Mouse (Mus musculus) left cerebral cortex, adult 8-10 months (tissue): ENCODE results near the gene Gbp7. TPM values are rescaled to one million over a fixed set of nuclear protein-coding genes. Genes with fewer than 3 reads are reported as not detected.
"Not testable (repeated sequence)": the region's sequence is repeated elsewhere in the genome, so short reads cannot be mapped to it uniquely, and the experiment has no call there.

Experiments used
- DNase-seq, 2 experiments: peaks; one replicate each; pipeline ENCODE4 v3.0.0; 2022; ENCODE audit warnings: low spot score in 2 of 2
- total RNA-seq, 4 experiments: library from RNA; stranded (reverse); gene quantifications; 2 replicates each; pipeline ENCODE4 v1.2.4; 2022

Gbp7 gene
- total RNA-seq, 4 experiments from 2014 or later = 2.9 to 3.4 (median 3.3) TPM

GRCm38 (mm10) chr3:142560296-142560948 is 30.3 kb downstream of the Gbp7 start:
- DNase-seq = peak; percentile 46 to 68

DNA sequence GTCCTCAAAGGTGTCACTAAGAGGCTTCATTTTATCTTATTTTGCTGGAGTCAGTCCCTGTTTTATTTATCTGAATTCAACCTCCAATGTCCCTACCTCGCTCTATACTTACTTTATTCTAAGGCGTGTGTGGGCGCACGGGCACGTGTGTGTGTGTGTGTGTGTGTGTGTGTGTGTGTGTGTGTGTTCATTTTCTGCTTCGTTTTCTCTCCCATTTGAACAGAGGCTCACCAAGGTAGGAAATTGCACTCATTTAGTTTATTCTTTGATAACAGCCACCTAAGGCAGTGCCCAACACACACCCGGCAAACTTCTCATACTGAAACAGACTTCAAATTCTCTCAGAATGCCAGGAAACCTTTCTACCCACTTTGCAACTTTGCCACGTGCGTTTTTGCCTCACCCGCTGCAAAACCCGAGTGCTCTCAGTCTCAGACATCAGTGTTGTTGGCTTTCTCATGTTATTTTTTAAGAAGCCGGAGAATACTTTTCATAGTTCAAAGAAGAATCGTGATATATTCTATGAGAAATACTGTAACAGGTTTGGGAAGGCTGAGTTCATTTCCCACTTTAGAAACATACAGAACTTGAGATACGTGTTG is 31.0 kb downstream of the Gbp7 start:
- DNase-seq = no peak

DNA sequence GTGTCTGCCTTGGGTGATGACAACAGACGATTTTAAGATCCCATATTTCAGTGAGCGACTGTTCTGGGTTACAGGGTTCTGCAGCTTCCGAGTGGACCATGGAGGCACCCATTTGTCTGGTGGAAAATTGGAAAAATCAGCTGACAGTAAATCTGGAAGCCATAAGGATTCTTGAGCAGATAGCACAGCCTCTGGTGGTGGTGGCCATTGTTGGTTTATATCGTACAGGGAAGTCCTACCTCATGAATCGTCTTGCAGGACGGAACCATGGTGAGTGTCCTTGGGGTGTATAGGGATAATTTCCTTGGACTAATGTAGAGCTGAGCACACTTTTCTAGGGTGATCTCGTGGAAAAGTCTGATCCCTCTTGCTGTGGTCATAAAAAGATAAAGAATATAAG is 31.5 kb downstream of the Gbp7 start:
- DNase-seq = no peak

GRCm38 (mm10) chr3:142567490-142567889 is 37.3 kb downstream of the Gbp7 start:
- DNase-seq = not testable (repeated sequence)

DNA sequence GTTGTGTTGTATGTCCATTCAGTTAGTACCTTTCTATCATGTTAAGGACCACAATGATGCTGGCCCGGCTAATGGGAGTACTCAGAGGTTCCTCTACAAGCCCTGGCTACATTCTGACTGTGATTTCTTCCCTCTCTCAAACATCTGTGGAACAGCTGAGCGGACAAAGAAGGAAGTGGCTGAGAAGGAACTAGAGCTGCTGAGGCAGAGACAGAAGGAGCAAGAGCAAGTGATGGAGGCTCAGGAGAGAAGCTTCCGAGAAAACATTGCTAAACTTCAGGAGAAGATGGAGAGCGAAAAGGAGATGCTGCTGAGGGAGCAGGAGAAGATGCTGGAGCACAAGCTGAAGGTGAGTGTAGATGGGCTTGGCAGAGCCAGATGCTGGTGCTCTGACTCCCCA is 40.6 kb downstream of the Gbp7 start:
- no peak for DNase-seq

DNA sequence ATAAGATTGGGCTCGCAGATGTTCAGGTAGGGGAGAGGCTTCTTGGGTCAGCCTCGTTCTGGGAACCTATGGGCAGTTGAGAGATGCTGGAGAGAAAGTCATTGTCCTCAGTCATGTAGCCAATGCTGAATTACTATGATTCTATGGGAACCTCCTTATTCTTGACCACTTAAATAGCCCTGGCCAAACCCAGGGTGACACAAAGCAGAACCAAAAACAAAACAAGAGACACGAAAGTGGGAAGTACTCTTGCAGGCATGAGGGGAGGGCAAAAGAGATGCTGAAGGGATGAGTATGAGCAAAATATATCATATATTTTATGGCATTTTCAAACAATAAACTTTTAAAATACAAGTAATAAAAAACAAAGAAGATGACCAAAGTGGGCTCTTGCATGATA is 47.0 kb downstream of the Gbp7 start:
- no peak for DNase-seq

- DNase-seq = no peak
Observed at GRCm38 (mm10) chr3:142578342-142578741, 48.2 kb downstream of the Gbp7 start.

DNA sequence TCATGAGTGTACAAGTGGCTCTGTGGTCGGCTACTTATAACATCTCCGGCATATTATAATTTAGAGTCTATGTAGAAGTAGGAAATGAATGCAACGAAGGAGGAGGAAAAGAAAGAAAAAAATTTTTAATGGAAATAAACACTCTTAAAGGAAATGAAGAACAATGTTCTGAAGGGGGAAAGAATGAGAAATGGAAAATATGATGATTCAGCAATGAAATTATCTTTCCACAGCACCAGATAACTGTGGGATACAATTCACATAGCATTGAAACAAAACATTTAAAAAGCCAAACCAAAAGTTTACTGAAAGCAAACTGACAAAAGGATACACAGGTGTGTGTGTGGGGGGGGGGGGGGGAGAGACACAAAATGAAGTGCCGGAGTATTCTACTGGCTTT is 52.9 kb downstream of the Gbp7 start:
- no peak for DNase-seq

- no peak for DNase-seq
Observed at GRCm38 (mm10) chr3:142587386-142587785, 57.2 kb downstream of the Gbp7 start.

DNA sequence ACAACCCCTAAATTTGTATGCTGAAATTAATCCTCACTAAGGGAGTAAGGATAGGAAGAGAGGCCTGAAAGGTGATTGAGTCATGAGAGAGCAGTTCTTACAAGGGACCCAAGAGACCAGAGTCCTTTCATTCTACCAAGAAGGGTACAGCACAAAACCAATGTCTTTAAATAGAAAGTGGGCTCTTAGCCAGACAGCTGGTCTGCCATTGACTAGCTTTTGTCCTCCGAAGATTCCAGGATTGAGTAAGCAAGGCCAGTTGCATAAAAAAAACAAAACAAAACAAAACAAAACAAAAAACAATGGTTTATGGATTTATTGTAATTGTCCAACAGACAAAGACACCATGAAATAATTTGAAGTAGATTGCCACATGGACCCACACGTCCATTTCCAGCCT is 58.7 kb downstream of the Gbp7 start:
- DNase-seq = no peak

DNA sequence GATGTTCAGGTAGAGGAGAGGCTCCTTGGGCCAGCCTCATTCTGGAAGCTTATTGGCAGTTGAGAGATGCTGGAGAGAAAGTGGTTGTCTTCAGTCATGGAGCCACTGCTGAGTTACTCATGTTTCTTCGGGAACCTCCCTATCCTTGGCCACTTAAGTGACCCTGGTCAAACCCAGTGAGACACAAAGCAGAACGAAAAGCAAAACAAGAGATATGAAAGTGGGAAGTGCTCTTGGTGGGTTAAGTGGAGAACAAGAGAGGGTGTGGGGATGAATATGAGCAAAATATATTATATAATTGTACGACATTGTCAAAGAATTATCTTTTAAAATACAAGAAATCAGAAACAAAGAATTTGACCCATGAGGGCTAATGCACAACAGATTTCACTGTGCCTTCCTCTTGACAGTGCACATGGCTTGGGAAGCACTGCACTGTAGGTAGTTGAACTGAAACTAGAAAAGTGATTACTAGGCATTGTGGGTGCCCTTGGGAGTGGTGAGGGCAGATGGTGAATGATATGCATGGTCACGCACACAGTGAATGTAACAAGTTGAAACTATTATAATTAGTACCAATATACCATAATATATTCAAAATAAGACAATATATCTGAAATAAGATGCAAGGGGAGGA is 60.4 kb downstream of the Gbp7 start:
- DNase-seq = no peak

DNA sequence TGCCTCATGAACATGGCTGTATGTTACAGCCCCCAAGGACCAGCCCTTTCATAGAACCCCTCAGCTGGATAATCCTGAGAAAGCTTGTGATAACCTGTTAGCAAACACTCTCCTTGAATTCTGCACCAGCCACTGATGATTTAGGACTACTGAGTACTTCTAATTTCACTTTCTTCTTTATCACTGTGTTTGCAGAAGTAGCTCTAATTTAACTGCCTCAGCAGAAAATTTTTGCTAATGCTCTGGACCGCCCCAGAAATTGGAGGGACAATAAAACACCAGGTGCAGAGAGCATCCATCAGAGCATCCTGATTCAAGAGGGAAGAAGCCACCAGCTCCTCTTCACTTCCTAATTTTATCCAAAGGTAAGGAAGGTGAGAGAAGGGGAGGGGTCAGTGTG is 64.4 kb downstream of the Gbp7 start, which contains the start of gene Gbp2b:
Gene Gbp2b (plus strand): TSS at position 301 of the 400 bp plus-strand sequence.
- DNase-seq = no peak

DNA sequence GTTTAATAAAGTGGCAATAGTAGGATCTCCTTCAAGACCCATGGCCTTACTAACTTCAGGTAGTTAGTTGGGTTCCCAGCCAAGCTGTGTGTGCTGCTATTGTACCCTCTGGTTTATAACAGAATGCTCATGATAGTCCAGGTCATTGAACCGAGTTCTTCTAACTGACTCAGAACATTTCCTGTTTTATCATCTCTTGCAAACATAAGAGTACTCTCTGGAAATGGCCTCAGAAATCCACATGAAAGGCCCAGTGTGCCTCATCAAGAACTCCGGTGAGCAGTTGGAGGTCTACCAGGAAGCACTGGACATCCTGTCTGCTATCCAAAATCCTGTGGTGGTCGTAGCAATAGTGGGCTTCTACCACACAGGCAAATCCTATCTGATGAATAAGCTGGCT is 67.8 kb downstream of the Gbp7 start:
- no peak for DNase-seq

Other genes starting within 250 kb of the Gbp7 start
- gene Pdlim5, start 134.6 kb upstream of the Gbp7 start, total RNA-seq = 10 to 100 TPM; 19.5 to 27.0 (median 25.2) TPM
- 1 to 10 TPM; 2.4 to 5.2 (median 3.3) TPM for gene Gbp5, start 36.4 kb upstream of the Gbp7 start, total RNA-seq
- gene Gbp3, start 29.7 kb downstream of the Gbp7 start, total RNA-seq = 10 to 100 TPM in 1 of 4 experiments, 1 to 10 TPM in 3; 7.9 to 11.0 (median 8.5) TPM
- not detected for gene Gbp2b, start 64.5 kb downstream of the Gbp7 start, total RNA-seq
- gene Gbp2, start 90.3 kb downstream of the Gbp7 start, total RNA-seq = 1 to 10 TPM; 2.4 to 4.8 (median 3.5) TPM
- gene Kyat3, start 170.7 kb downstream of the Gbp7 start, total RNA-seq = 1 to 10 TPM; 7.7 to 9.0 (median 8.3) TPM
- gene Gtf2b, start 234.7 kb downstream of the Gbp7 start, total RNA-seq = 10 to 100 TPM; 37.2 to 45.1 (median 40.0) TPM